Mouse (Mus musculus) kidney, postnatal 36 days (tissue): ENCODE measurements around the gene Slc46a2.
A peak's percentile ranks its signal among the peaks of the same experiment; 100 is the strongest.

ENCODE experiments used
- DNase-seq, 2 experiments: peaks; one replicate each; pipeline ENCODE4 v3.0.0; 2021 to 2022; ENCODE audit warnings: mixed read lengths in 2 of 2

The Slc46a2 gene

GRCm38 (mm10) chr4:59914608-59915403 is at the start of gene Slc46a2:
Slc46a2 (minus strand) TSS chr4:59915056.
- peak; percentile 85 to 86 for DNase-seq

GRCm38 (mm10) chr4:59963405-59964344 is 48.8 kb upstream of the Slc46a2 start, which contains the start of gene Mup6:
Mup6 (plus strand) TSS chr4:59964294.
- DNase-seq, result no peak

- no peak for DNase-seq
Measured at GRCm38 (mm10) chr4:59960610-59961009, 45.8 kb upstream of the Slc46a2 start, which contains the start of gene Mup4. Mup4 (minus strand) TSS chr4:59960710.

GRCm38 (mm10) chr4:59937543-59937942 is 22.7 kb upstream of the Slc46a2 start:
- no peak for DNase-seq

GRCm38 (mm10) chr4:59932505-59933281 is 17.8 kb upstream of the Slc46a2 start:
- DNase-seq, result peak; percentile 20 to 22

GRCm38 (mm10) chr4:59928347-59928746 is 13.5 kb upstream of the Slc46a2 start:
- DNase-seq, result peak; percentile 75 to 88

- DNase-seq, result no peak
Measured at GRCm38 (mm10) chr4:59927666-59928065, 12.8 kb upstream of the Slc46a2 start.

- no peak for DNase-seq
Measured at GRCm38 (mm10) chr4:59925082-59925481, 10.2 kb upstream of the Slc46a2 start.

- no peak for DNase-seq
Measured at GRCm38 (mm10) chr4:59917966-59918365, 3.1 kb upstream of the Slc46a2 start.

- peak; percentile 43 to 49 for DNase-seq
Measured at GRCm38 (mm10) chr4:59908785-59909184, 6.1 kb downstream of the Slc46a2 start.

- DNase-seq, result peak; percentile 22 to 37
Measured at GRCm38 (mm10) chr4:59907657-59908230, 7.1 kb downstream of the Slc46a2 start.

- peak; percentile 33 to 60 for DNase-seq
Measured at GRCm38 (mm10) chr4:59907092-59907491, 7.8 kb downstream of the Slc46a2 start.

GRCm38 (mm10) chr4:59902547-59902946 is 12.3 kb downstream of the Slc46a2 start:
- DNase-seq, result peak; percentile 27 to 74

- no peak for DNase-seq
Measured at GRCm38 (mm10) chr4:59901810-59902209, 13.0 kb downstream of the Slc46a2 start.

- no peak for DNase-seq
Measured at GRCm38 (mm10) chr4:59898521-59898919, 16.3 kb downstream of the Slc46a2 start.

- no peak for DNase-seq
Measured at GRCm38 (mm10) chr4:59897814-59898520, 16.9 kb downstream of the Slc46a2 start.

GRCm38 (mm10) chr4:59896000-59896399 is 18.9 kb downstream of the Slc46a2 start:
- no peak for DNase-seq

- DNase-seq, result peak in 1 of 2 experiments; percentile 18
Measured at GRCm38 (mm10) chr4:59894977-59895575, 19.8 kb downstream of the Slc46a2 start.

- no peak for DNase-seq
Measured at GRCm38 (mm10) chr4:59894415-59894814, 20.4 kb downstream of the Slc46a2 start.

GRCm38 (mm10) chr4:59892731-59893130 is 22.1 kb downstream of the Slc46a2 start:
- no peak for DNase-seq
